19 mouse cellular contexts compared by ENCODE assay signal in genomic region chr1:169880181-169880580, GRCm38 (mm10). TPM values are rescaled to one million over a fixed set of nuclear protein-coding genes. Genes with fewer than 3 reads are reported as not detected.
"Had no signal": no experiment of that assay in that cellular context is flagged by ENCODE, and none has a peak within 500 bp of the region (broad histone marks: within the 10 kb centered on the region; RNA-seq: fewer than 3 reads in every experiment).

No protein-coding gene starts in this region.

- DNase-seq: retina, postnatal 1 day; right cerebral cortex, adult 18-20 months; right cerebral cortex, postnatal 14 days; right cerebral cortex, postnatal 25 days; right cerebral cortex, postnatal 4 days; spleen, adult 18-20 months; thymus, adult 18-20 months; thymus, adult 2 months; thymus, postnatal 14 days; thymus, postnatal 25 days; thymus, postnatal 36 days; thymus, postnatal 4 days had no signal

- H3K36me3 ChIP-seq: neural tube, embryonic 15.5 days; stomach, embryonic 15.5 days had no signal

- H3K4me1 ChIP-seq: stomach, embryonic 15.5 days had no signal

- H3K9me3 ChIP-seq: neural tube, embryonic 15.5 days; stomach, embryonic 15.5 days had no signal

- H3K4me3 ChIP-seq: neural tube, embryonic 15.5 days; stomach, embryonic 15.5 days had no signal

- H3K27ac ChIP-seq: neural tube, embryonic 15.5 days; stomach, embryonic 15.5 days; stomach, postnatal 0 days had no signal

- H3K27me3 ChIP-seq: neural tube, embryonic 15.5 days; stomach, embryonic 15.5 days had no signal

- H3K9ac ChIP-seq: neural tube, embryonic 15.5 days; stomach, embryonic 15.5 days had no signal

- H3K4me2 ChIP-seq: neural tube, embryonic 15.5 days; stomach, embryonic 15.5 days had no signal

RNA-seq across cellular contexts. Expression of gene Ccdc190, which starts 48.3 kb away (rescaled TPM):
- total RNA-seq: neutrophil, adult 5-6 weeks had no signal
- polyA plus RNA-seq: small intestine, adult 2 months; spleen, adult 2 months; stomach, embryonic 14.5 days had no signal
